Mouse (Mus musculus) layer of hippocampus, postnatal 36 days (tissue): ENCODE results near the gene Clmn. TPM values are rescaled to one million over a fixed set of nuclear protein-coding genes. Genes with fewer than 3 reads are reported as not detected.

Experiments used
- DNase-seq, 2 experiments: peaks; one replicate each; pipeline ENCODE4 v3.0.0; 2022
- total RNA-seq, 2 experiments: library from RNA; stranded (reverse); gene quantifications; 2 replicates each; pipeline ENCODE4 v1.2.3; 2021

Clmn gene
- total RNA-seq, 2 experiments from 2014 or later, result 91.9 to 104 TPM

- no peak for DNase-seq
These were observed 14.7 kb upstream of the Clmn start for GRCm38 (mm10) chr12:104879577-104879989.

GRCm38 (mm10) chr12:104876053-104876452, 11.2 kb upstream of the Clmn start:
- no peak for DNase-seq

- no peak for DNase-seq
These were observed 7.1 kb upstream of the Clmn start for GRCm38 (mm10) chr12:104871987-104872386.

DNA sequence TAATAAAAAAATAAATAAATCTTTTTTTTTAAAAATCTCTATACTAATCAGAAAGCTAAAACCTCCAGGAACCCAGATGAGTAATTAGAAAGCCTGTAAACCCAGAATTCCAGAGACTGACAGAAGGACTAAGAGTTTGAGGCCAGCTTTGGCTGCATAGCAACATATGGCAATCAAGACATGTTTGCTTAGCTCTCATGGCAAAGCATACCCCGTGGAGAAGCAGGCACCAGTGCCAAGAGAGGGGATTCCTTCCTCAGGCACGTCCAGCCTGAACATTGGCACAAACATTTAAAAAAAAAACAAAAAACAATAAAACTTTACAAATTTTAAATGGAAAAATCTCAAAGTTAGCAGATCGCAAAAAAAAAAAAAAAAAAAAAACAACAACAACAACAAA, 4.9 kb upstream of the Clmn start:
- no peak for DNase-seq

DNA sequence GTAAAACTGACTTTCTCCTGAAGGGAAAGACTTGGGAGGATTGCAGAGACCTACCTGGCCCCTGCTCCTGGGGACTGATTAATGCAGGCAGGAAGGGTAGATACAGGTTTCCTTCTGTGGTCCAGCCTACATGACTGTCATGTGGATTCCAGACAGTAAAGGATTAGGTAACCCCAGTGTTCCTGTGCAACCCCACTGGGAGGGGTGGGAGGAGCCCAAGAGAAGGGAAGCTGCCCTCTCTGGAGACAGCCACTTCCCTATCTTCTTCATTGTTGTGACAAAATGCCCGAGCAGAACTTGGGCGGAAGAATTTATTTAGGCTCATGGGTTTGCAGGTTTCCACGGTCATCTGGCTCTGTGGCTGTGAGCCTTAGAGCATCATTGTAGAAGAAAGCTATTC, 3.6 kb upstream of the Clmn start:
- DNase-seq, result no peak

DNA sequence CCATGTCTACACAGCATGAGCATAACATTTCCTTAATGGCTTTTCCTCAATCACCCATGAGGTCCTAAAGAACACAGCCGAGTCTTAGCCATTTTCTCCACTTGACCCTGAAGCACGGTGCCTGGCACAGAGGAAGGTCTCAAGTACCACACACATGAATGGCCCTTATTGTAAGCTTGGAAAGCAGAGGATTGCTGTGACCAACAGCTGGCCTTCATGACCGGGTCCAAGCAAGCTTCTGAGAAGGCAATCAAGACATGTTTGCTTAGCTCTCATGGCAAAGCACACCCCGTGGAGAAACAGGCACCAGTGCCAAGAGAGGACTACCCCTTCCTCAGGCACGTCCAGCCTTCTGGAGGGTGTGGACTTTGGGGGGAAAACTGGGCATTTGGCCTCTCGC, 3.0 kb upstream of the Clmn start:
- no peak for DNase-seq

- no peak for DNase-seq
These were observed 275 bp upstream of the Clmn start for GRCm38 (mm10) chr12:104865166-104865535.

DNA sequence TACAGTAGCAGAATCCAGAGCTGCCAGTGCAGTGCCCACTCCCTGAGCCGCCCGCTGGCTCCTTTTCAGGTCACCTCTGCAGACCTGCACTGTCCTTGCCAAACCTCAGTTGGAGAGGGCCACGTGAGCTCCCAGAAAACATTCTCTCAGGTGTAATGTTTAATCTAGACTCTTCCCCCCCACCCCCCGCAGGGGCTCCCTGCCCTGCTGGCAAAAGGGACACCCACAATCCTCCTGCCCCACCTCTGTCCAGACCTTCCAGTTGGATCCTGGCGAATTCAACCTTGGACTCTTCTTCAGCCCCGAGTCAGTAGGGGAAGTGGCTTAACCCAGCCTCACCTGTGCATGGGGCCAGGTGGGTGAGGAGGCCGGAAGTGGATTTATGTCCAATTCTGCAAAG, 1.2 kb downstream of the Clmn start:
- DNase-seq, result no peak

DNA sequence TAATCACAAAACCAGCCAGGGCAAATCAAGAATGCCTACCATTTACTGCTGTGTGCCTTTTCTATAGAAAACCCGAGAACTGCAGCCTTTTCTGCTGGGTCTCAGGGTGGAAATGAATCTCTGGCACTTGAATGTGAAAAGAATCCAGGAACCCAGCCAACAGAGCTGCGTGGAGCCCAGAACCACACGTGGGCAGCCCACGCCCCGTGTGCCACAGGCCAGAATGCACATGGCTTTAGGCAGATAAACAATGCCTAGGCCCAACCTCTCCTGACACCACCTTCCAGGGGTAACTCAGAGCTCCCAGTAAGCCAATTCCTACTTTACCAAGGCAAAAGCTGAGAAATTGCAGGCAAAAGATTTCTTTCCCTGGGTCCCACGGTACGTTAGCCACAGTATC, 5.7 kb downstream of the Clmn start:
- peak; percentile 59 to 66 for DNase-seq

GRCm38 (mm10) chr12:104858732-104859131, 6.1 kb downstream of the Clmn start:
- DNase-seq, result no peak

- no peak for DNase-seq
These were observed 7.3 kb downstream of the Clmn start for GRCm38 (mm10) chr12:104857614-104858013.

GRCm38 (mm10) chr12:104856540-104856939, 8.3 kb downstream of the Clmn start:
- no peak for DNase-seq

DNA sequence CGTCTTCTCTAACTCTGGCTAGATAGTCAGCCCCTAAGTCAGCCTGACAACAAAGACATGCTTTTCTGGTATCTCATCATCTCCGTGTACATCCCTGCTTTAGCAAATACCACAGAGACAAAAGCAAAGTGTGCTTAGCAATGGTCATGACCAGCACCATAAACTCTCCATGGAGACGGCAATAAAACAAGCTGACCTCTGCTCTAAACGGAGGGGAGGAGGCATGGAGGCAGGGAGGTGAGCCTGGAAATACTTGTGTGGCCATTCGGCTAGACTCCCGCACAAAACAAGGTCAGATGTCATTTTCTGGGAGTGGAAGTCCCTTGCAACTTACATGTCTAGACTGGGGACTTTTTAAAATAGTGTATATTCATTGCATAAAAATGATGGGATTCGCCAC, 9.3 kb downstream of the Clmn start:
- no peak for DNase-seq

GRCm38 (mm10) chr12:104854826-104855225, 10.1 kb downstream of the Clmn start:
- no peak for DNase-seq

DNA sequence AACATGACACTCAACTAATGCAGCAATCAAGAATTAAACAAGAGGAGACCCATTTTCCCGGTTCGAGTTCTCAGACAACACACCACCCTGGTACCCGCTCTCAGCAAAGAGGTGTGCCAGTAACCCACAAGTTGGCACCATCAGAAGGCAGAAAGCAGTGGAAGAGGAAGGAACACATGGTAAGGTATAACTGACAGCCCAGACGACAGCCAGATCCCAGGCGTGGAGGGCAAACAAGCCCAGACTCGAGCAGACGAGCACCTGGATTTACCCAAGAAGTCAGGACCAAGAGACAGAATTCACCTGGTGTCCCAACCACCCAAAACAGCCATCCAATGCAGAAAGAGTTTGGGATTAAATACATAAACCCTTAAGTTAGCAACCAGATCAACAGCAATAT, 11.5 kb downstream of the Clmn start:
- DNase-seq, result no peak

- peak; percentile 11 to 63 for DNase-seq
These were observed 13.0 kb downstream of the Clmn start for GRCm38 (mm10) chr12:104851711-104852508.

DNA sequence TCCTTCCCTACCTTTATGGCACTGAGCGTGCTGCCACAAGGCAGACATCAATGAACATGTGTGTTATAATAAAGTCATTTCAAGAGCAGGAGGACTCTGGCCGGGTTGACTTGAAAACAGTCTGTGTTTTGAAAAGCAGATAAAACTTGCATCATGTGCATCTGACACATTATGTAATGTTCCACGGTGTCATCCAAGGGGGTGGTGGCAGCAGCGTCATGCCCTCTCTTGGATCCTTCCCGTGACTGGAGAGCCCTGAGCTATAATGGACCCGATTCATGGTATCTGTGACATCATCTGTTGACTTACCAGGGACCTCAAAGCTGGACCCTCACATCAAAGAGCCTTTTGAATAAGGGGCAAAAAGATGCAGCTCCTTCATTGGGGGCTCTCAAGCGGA, 14.8 kb downstream of the Clmn start:
- no peak for DNase-seq

DNA sequence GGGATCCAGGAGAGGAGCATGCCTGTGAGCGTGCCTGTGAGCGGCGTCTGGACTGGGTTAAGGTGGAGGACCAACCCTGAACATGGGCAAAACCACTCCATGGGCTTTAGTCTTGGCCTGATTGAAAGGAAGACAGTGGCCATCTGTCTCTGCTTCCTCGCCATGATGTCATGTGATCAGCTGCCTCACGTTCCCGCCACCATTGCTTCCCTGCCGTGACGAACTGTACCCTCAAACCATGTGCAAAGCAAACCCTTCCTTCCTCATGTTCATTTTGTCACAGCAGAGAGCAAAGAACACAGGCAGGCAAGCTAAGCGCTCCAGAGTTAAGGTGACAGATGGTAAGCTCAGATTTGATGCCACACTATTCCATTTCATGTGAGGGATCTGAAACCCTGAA, 16.2 kb downstream of the Clmn start:
- DNase-seq, result no peak

GRCm38 (mm10) chr12:104847227-104847626, 17.6 kb downstream of the Clmn start:
- no peak for DNase-seq

- no peak for DNase-seq
These were observed 19.2 kb downstream of the Clmn start for GRCm38 (mm10) chr12:104845707-104846106.

DNA sequence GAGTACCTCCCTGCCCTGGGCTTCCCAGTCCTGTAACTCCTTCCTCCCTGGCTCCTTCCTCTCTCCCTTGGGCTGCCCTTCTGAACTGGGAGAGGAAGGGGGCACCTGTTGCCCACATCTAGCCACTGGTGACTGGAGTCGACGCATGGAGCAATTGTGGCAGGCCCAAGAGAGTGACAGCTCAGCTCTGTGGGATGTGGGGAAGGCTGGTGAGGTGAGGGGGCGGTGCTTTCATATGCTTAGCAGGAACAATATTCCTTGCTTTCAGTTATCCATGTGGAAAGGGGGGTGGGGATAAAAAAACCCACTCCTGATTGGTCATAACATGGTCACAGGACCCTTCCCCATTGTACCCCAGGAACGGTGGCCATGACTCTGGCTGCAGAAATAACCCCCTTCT, 19.9 kb downstream of the Clmn start:
- no peak for DNase-seq

- DNase-seq, result no peak
These were observed 20.6 kb downstream of the Clmn start for GRCm38 (mm10) chr12:104844279-104844678.

DNA sequence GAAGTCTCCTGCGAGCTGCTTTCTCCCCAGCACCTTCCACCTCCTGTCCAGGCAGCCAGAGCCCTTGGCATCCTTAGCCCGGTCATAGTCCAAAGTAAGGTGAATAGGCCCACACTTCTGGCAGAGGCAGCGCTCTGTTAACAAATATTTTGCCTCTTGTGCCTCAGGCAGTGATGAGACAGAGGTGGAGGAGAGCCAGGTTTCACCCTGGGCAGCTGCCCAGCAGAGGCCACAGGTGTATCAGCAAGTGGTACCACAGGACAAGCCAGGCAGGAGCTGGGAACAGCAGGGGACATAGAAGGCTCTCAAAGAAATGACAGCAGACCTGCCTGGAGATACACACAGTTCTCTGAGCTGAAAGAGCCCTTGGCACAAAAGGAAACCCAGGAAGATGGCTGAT, 23.6 kb downstream of the Clmn start:
- DNase-seq, result no peak

GRCm38 (mm10) chr12:104838987-104839386, 25.9 kb downstream of the Clmn start:
- peak in 1 of 2 experiments; percentile 64 for DNase-seq

- peak; percentile 44 to 55 for DNase-seq
These were observed 26.4 kb downstream of the Clmn start for GRCm38 (mm10) chr12:104838462-104838861.
